Mouse (Mus musculus) neural tube, embryonic 14.5 days (tissue): ENCODE measurements around the gene Phf7. TPM values are rescaled to one million over a fixed set of nuclear protein-coding genes. Genes with fewer than 3 reads are reported as not detected.

Experiments used
- polyA plus RNA-seq: library from polyadenylated mRNA; unstranded; fragments of >200 nt; fragmentation: Nextera tagmentation; extraction: Ambion mirVana; gene quantifications from 2 replicates; pipeline ENCODE4 v1.2.1, GENCODE M21; 2014

Phf7 gene
- polyA plus RNA-seq, 1 experiment from 2014 or later, result 11.8 TPM

Other genes starting within 250 kb of the Phf7 start
- 64.9 and 67.5 TPM in 2 replicates for gene Glt8d1, start 249.9 kb downstream of the Phf7 start, polyA plus RNA-seq
- 336 TPM in 2 replicates for gene Spcs1, start 249.6 kb downstream of the Phf7 start, polyA plus RNA-seq
- gene Pbrm1, start 232.2 kb downstream of the Phf7 start, polyA plus RNA-seq, result 94.3 and 104 TPM in 2 replicates
- gene Gnl3, start 232.2 kb downstream of the Phf7 start, polyA plus RNA-seq, result 53.3 and 58.1 TPM in 2 replicates
- 69.3 and 74.1 TPM in 2 replicates for gene Smim4, start 122.4 kb downstream of the Phf7 start, polyA plus RNA-seq
- 219 and 241 TPM in 2 replicates for gene Nt5dc2, start 120.3 kb downstream of the Phf7 start, polyA plus RNA-seq
- 7.0 and 28.7 TPM in 2 replicates for gene Stab1, start 82.7 kb downstream of the Phf7 start, polyA plus RNA-seq
- gene Tnnc1, start 43.0 kb downstream of the Phf7 start, polyA plus RNA-seq, result 4.1 and 5.5 TPM in 2 replicates
- 282 and 335 TPM in 2 replicates for gene Nisch, start 34.4 kb downstream of the Phf7 start, polyA plus RNA-seq
- 0.13 and 0.21 TPM in 2 replicates for gene Sema3g, start 33.5 kb downstream of the Phf7 start, polyA plus RNA-seq
- gene Bap1, start 133 bp upstream of the Phf7 start, polyA plus RNA-seq, result 97.5 and 101 TPM in 2 replicates
- gene Dnah1, start 72.6 kb upstream of the Phf7 start, polyA plus RNA-seq, result 3.6 and 4.0 TPM in 2 replicates
- 89.4 and 92.9 TPM in 2 replicates for gene Capn7, start 85.3 kb upstream of the Phf7 start, polyA plus RNA-seq
- 58.1 and 104 TPM in 2 replicates for gene Sh3bp5, start 184.8 kb upstream of the Phf7 start, polyA plus RNA-seq
- 8.9 and 12.0 TPM in 2 replicates for gene Eaf1, start 243.1 kb upstream of the Phf7 start, polyA plus RNA-seq
- 44.1 and 52.3 TPM in 2 replicates for gene Mettl6, start 243.7 kb upstream of the Phf7 start, polyA plus RNA-seq